Mouse (Mus musculus): Measurements from ENCODE around the gene Gm3327.
"Not testable (repeated sequence)": the region's sequence is repeated elsewhere in the genome, so short reads cannot be mapped to it uniquely, and the experiment has no call there.

Gene Gm3327

DNA sequence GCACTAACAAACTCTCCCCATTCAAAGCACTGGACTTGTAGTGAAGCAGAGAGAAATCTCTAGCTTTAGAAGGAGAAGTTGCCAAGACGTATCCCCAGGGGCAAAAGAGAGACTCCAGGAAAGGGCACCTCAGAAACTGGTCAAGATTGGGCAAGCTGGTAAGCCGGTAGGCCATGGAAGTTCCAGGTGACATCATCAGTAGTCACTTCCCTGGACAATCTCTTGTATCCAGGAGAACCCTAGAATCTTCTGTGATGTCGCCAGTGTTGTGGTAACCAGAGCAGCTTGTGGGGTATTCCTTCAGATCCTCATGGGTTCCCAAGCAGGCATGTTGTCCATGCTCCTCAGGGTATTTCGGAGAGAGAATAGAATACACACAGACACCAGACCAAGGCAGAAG is at the start of gene Gm3327:
TSS of gene Gm3327 (plus strand) at position 301 of the 400 bp plus-strand sequence.
- not testable (repeated sequence) for DNase-seq

DNA sequence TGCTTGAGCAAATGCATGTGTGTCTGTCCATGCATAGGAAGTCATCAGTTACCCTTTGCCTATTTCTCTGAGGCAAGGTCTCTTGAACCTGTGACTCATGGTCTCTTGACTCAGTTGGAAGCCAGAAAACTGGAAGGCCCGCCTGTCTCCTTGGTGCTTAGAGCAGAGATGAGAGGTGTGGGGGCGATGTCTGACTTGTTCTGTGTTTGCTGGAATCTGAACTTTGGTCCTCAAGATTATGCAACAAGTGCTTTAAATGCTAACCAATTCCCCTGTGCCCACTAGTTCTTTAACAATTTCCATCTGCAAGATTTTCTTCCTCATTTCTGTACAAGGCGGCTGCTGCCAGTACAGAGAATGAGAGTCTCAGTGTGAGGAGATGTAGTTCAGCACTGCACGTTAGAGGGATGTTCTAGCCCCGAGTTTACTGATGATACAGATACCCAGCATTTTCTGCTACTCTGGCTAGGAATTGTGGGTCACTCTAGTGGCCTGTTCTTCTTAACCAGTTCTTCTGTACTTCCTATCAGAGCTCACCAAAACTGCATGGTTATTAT is 45.8 kb upstream of the Gm3327 start:
- DNase-seq = not testable (repeated sequence)

DNA sequence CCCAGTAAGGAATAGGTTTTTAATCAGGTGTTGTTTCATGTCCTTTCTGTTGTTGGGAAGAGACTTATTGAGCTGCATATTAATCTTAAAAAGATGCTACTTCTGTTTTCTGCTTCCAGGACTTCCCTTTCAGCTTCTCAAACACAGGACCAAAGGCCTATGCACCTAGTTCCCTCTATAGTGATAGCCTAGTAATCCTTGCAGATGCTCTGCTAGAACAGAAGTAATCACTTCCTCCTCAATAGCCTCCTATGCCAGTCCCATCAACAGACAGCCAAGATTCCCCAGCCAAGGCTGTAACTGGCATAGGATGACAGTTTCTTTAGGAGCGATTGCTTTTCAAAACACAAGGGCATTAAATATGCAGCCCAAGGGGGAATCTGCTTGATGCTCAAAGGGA is 37.1 kb upstream of the Gm3327 start:
- DNase-seq = not testable (repeated sequence)

DNA sequence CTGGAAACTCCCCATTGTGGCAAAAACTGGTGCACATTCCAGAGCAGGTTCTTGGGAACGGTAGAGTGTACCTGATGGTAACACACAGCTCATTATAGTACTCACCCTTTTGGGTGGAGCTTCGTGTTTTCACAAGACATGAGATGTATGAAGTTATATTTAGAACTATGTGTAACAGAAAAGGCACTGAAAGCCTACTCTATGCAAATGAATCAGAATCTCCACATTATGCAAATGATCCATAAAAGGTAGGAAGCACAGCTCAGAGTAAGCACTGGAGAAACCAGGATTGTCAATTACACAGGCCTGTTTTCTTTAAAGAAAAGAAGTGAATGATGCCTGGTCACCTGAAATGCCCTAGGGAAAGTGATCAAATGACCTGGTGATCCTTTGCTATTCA is 36.1 kb upstream of the Gm3327 start:
- not testable (repeated sequence) for DNase-seq

DNA sequence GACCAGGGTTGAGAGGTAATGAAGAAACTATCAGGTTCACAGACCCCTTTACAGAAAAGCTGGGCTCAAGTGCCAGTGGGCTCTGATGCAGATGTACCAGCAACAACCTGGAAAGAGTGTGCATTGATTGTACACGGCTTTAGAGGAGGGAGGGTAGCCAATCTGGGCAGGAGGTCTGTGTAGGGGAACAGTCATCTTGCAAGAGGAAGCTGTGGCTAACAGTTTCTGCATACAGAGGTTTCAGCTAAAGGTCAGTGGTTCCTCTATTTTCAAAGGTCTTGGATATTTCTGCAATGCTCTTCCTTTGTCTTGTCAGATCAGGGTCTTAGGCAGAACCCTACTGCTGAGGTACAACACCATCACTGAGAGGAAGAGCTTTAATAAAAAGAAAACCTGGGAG is 32.1 kb upstream of the Gm3327 start:
- not testable (repeated sequence) for DNase-seq

DNA sequence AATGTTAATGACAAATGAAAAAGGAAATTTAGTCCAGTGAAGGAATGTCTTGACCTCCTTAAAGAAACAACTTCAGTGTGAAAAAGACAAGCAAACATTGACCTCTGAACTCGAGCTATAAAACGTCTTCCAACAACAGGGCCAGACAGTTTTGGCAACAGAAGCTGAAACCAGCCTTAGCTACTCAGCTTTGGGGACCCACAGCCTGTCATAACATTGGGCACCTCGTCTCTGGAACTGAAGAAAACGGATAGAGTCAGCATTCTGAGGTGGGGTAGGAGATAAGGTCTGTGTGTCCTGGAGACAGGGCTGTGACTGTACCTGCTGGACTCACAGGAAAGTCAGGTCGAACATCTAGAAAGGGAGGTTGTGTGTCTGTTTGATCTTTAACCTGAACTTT is 29.2 kb upstream of the Gm3327 start:
- DNase-seq = not testable (repeated sequence)

DNA sequence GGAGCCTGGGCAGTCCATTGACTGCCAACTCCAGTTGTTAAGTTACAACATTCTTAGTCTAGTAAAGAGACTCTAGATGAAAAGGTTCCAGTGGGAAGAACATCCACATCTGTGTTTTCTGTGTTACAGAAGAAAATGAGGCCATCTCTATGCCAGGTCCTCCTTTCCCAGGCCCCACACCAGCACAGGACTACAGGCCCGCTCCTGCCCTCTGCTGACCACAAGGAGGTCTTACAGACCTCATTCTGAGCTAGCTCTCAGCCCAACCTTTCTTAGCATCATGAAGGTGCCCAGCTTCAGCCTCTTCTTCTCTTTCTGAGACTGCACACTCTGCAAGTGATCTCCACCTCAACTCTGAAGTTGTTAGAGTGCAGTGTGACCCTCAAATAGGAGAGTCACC is 23.6 kb upstream of the Gm3327 start:
- not testable (repeated sequence) for DNase-seq

DNA sequence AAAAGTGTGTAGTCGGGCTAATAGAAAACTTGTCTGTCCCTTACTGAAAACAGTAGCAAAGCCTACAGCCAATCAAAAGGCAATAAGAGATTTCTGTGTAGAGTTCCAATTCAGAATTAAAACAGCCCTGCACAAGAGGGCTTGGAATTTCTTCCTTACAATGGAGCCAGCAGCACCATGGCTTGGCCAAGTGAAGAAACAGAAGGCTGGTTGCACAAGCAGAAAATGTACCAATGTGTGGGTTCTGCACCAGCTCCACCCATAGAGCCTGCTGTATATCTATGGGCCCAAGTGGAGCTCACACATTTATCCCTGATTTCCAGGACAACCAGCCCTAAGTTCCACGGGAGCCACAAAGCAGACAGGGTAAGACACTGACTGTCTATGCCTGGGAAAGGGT is 21.3 kb upstream of the Gm3327 start, which contains the start of gene Ear2:
TSS of gene Ear2 (plus strand) at position 301 of the 400 bp plus-strand sequence.
- DNase-seq = not testable (repeated sequence)

DNA sequence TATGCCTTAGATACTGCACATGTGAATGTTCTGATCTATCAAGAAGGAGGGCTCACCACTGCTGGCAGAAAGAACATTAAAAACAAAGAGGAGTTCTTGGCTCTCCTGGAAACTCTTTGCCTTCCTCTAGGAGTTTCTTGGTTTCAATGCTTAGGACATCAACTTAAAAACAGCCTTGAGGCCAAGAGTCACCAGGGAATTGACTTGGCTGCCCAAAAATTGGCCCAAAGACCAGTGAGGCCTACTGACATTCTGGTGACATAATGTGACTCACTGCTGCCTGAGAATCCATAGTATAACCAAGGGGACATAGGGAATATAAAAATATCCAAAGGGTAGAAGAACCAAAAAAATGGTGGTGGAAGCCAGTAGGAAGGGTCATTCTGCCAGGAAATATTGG is 12.7 kb upstream of the Gm3327 start:
- DNase-seq = no peak

Data from cerebellum, adult 11 months (tissue).